Mouse (Mus musculus) adipose tissue, adult 10 weeks (tissue): ENCODE results near the gene Fam198a. TPM values are rescaled to one million over a fixed set of nuclear protein-coding genes. Genes with fewer than 3 reads are reported as not detected.

Source experiments
- polyA plus RNA-seq: library from polyadenylated mRNA; stranded (reverse); fragments of 350-450 nt; fragmentation: Illumina TruSeq; extraction: RNeasy Lipid Tissue Mini Kit (QIAGEN cat#74804); gene quantifications from one replicate; pipeline ENCODE4 v1.2.3, GENCODE M21; 2014; ENCODE audit warnings: low read depth, low replicate concordance

The Fam198a gene
- polyA plus RNA-seq, result 2.5 TPM

GRCm38 (mm10) chr9:121950418-121951113, at the start of gene Fam198a:
TSS of gene Fam198a (plus strand) at chr9:121950988.

GRCm38 (mm10) chr9:121916102-121916501, 34.7 kb upstream of the Fam198a start, which contains the start of gene Cyp8b1:
TSS of gene Cyp8b1 (minus strand) at chr9:121916305.

GRCm38 (mm10) chr9:121997010-121997409, 46.2 kb downstream of the Fam198a start, which contains the start of gene Pomgnt2:
TSS of gene Pomgnt2 (minus strand) at chr9:121997110.

Other genes starting within 250 kb of the Fam198a start
- gene Sec22c, start 245.5 kb upstream of the Fam198a start, polyA plus RNA-seq, result 8.3 TPM
- gene Ss18l2, start 240.7 kb upstream of the Fam198a start, polyA plus RNA-seq, result 57.9 TPM
- 91.5 TPM for gene Nktr, start 231.8 kb upstream of the Fam198a start, polyA plus RNA-seq
- gene Zfp651, start 191.7 kb upstream of the Fam198a start, polyA plus RNA-seq, result 24.5 TPM
- gene Klhl40, start 173.4 kb upstream of the Fam198a start, polyA plus RNA-seq, result not detected
- 6.2 TPM for gene Hhatl, start 158.5 kb upstream of the Fam198a start, polyA plus RNA-seq
- gene Ccdc13, start 111.5 kb upstream of the Fam198a start, polyA plus RNA-seq, result 2.4 TPM
- gene Higd1a, start 92.6 kb upstream of the Fam198a start, polyA plus RNA-seq, result 70.4 TPM
- gene Ackr2, start 52.6 kb upstream of the Fam198a start, polyA plus RNA-seq, result 2.6 TPM
- not detected for gene Cyp8b1, start 34.7 kb upstream of the Fam198a start, polyA plus RNA-seq
- 9.2 TPM for gene Pomgnt2, start 46.1 kb downstream of the Fam198a start, polyA plus RNA-seq
- 70.1 TPM for gene Snrk, start 166.3 kb downstream of the Fam198a start, polyA plus RNA-seq